Mouse (Mus musculus): ENCODE results near the gene Gspt1. TPM values are rescaled to one million over a fixed set of nuclear protein-coding genes. Genes with fewer than 3 reads are reported as not detected.

Gene Gspt1
- total RNA-seq (2023), result 33.3 and 36.9 TPM in 2 replicates

GRCm38 (mm10) chr16:11253898-11254722 is at the start of gene Gspt1:
TSS of gene Gspt1 (minus strand) at chr16:11254325.

GRCm38 (mm10) chr16:11202571-11203554 is 51.3 kb downstream of the Gspt1 start, which contains the start of gene Rsl1d1:
TSS of gene Rsl1d1 (minus strand) at chr16:11203331.

GRCm38 (mm10) chr16:11176208-11176883 is 77.8 kb downstream of the Gspt1 start, which contains the start of gene Zc3h7a:
TSS of gene Zc3h7a (minus strand) at chr16:11176393.

Other genes with a start within 250 kb of the Gspt1 start
- 1.6 and 3.3 TPM in 2 replicates for gene Snn, start 193.4 kb downstream of the Gspt1 start, total RNA-seq (2023)
- gene Litaf, start 188.2 kb downstream of the Gspt1 start, total RNA-seq (2023), result 423 and 473 TPM in 2 replicates
- 21.0 and 22.3 TPM in 2 replicates for gene Txndc11, start 119.7 kb downstream of the Gspt1 start, total RNA-seq (2023)
- 234 and 395 TPM in 2 replicates for gene Zc3h7a, start 77.9 kb downstream of the Gspt1 start, total RNA-seq (2023)
- 28.9 and 39.3 TPM in 2 replicates for gene Rsl1d1, start 51.0 kb downstream of the Gspt1 start, total RNA-seq (2023)
- not detected in 2 replicates for gene Tnfrsf17, start 59.5 kb upstream of the Gspt1 start, total RNA-seq (2023)
- gene Snx29, start 68.6 kb upstream of the Gspt1 start, total RNA-seq (2023), result 18.6 and 30.6 TPM in 2 replicates

All from neutrophil, adult 65 days (primary cell).